Mouse (Mus musculus) spleen, postnatal 10 days (tissue): ENCODE results near the gene Dusp7.

Source experiments
- DNase-seq, 2 experiments: peaks; one replicate each; pipeline ENCODE4 v3.0.0; 2021 to 2022; ENCODE audit warnings: low spot score in 2 of 2

Gene Dusp7

GRCm38 (mm10) chr9:106354810-106355209 is 13.6 kb upstream of the Dusp7 start:
- no peak for DNase-seq

- no peak for DNase-seq
These were observed 13.0 kb upstream of the Dusp7 start for GRCm38 (mm10) chr9:106355217-106355974.

- DNase-seq = no peak
These were observed 12.5 kb upstream of the Dusp7 start for GRCm38 (mm10) chr9:106355975-106356286.

DNA sequence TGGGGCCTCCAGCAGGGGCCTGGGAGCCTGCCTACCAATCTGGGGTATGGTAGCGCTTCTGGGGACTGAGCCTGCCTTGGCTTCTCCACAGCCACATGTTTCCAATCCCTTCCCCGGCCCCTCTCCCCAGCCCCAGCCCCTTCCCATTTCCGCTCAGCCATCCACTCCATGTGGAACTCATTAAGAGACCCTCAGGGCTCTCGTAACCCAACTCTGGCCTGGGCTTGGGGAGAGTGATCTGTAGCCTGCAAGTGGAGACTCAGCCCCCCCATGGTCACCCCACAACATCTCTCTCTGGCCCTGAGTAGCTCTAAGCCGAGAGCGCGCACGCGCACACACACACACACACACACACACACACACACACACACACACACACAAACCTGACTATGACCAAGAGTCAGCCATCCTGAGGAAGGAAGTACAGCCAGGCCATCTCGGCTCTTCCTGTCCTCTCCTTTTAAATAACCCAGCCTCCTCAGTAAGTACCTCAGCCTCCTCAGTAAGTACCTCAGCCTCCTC is 12.0 kb upstream of the Dusp7 start:
- no peak for DNase-seq

- DNase-seq = no peak
These were observed 11.3 kb upstream of the Dusp7 start for GRCm38 (mm10) chr9:106357167-106357566.

- DNase-seq = no peak
These were observed 9.1 kb upstream of the Dusp7 start for GRCm38 (mm10) chr9:106359297-106359696.

GRCm38 (mm10) chr9:106361140-106361539 is 7.3 kb upstream of the Dusp7 start:
- DNase-seq = no peak

GRCm38 (mm10) chr9:106365333-106365732 is 3.1 kb upstream of the Dusp7 start:
- no peak for DNase-seq

DNA sequence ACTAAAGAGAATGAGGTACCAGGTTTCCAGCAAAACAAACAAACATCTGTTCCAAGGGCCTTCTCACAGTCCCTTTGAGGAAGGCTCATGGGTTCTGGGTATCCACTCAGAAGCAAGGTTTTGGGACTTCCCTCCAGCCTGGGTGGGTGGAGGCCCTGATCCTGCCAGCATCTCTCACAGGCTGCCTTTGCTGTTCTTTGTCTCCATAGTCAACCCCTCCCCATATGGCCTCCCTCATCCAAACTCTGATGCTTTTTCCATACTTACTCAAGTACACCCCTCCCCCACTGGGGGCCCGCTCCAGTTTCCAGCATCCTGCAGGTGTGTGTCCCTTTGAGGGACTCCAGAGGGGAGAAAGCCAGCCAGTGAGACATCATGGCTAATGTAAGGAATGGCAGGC is 2.2 kb upstream of the Dusp7 start:
- DNase-seq = no peak

GRCm38 (mm10) chr9:106367001-106367400 is 1.4 kb upstream of the Dusp7 start:
- DNase-seq = no peak

- DNase-seq = peak; percentile 91 to 97
These were observed 780 bp upstream of the Dusp7 start for GRCm38 (mm10) chr9:106367592-106368111.

- DNase-seq = peak; percentile 57 to 71
These were observed 534 bp downstream of the Dusp7 start for GRCm38 (mm10) chr9:106368831-106369501.

DNA sequence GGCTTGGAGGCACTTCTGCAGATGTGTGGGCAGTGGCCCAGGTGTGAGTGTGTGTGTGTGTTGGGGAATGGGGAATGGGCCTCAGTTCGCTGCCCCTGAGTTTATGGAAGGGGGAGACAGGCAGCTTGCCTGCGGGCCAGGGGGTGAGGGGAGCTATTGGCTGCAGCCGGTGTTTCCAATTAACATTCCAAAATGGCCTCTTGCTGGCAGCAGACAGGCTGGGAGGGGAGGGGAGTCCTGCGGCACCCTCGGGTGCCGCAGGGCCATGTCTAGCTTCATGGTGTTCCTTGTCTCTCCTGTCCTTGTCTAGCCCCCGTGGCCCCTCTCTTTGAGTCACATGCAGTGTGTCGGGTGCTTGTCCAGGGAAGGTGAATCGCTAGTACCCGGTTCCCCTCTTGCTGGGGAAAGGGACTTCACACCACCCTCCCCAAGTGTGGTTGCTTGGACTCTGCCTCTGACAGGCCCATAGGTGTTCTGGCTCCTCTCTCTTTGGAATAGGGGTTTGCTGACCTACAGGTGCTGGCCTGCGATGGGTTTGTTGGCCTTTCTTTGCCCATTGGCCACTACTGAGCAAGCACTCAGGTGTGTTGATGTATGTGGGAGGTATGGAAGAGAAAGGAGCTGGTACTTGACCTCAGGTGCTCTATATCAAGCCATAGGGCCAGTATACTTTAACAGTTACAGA is 1.5 kb downstream of the Dusp7 start:
- no peak for DNase-seq

GRCm38 (mm10) chr9:106370620-106371383 is 2.4 kb downstream of the Dusp7 start:
- DNase-seq = no peak

DNA sequence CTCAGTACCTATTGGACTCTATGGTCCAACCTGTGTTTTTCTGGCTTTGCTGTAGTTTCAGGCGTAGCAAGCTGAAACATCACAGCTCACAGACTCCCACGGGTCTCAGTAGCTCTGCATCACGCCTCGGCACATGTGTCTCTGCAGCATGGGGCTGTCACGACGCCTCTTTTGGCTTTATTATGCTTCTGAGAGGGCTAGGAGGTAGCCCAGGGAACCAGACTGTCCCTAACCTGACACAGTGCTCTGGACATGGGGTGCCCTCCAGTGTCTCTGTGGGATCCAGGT is 2.9 kb downstream of the Dusp7 start:
- DNase-seq = no peak

DNA sequence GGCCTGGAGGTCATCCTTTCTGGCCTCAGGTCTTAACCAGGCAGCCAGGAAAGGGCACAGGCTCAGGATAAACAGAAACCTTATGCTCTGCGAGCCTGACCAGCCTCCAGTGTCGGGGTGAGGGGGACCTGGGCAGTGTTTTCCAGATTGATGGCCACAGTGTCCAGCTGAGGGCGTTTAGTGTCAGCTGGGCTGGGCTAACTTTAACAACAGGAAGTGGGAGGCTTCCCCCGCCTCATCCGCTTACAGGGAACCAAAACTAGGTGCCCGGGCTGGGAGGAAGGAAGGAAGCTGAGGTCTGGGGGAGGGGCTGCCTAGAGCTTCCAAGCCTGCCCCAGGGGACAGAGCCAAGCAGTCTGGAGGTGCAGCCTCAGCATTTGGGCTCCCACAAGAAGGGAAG is 3.3 kb downstream of the Dusp7 start:
- DNase-seq = peak; percentile 46 to 77

GRCm38 (mm10) chr9:106372431-106373412 is 4.3 kb downstream of the Dusp7 start:
- peak in 1 of 2 experiments; percentile 50 for DNase-seq

DNA sequence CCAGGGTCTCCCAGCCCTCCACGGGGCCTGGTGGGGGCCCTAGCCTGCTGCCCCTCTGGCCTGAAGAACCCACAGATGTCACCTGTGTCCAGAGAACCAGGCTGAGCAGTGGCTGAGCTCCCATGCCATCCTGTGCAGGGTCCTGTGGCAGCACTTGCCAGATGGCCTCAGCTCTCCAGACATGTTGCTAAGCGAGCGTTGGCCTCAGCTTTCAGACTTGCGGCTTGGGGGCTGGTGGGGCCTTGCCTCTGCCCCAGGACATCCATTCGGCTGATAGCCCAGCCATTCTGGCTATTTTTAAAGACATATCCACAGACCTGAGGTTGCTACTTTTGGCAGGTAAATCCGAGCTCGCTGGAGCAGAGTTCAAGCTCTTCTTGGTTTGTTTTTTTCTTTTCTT is 5.5 kb downstream of the Dusp7 start:
- no peak for DNase-seq

DNA sequence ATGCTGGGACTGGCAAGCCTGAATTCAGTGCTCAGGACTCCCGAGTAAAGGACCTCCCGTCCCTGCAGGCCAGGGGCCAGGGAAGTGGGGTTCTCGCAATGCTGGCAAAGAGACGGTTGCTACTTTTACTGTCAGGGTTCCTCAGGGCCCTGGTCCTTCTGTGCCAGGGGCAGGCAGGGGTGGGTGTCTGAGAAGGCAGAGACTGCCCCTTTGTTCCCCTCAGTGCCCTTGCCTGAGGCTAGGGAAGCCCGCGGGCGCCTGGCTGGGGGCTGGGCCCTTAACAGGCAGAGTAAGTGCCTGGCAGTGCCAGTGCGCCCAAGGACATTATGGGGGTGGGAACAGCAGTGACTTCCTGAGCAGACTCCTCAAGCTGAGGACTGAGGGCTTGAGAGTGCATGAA is 8.8 kb downstream of the Dusp7 start:
- DNase-seq = no peak

GRCm38 (mm10) chr9:106378045-106378444 is 9.6 kb downstream of the Dusp7 start:
- DNase-seq = no peak

GRCm38 (mm10) chr9:106378753-106379152 is 10.3 kb downstream of the Dusp7 start:
- no peak for DNase-seq
